Mouse (Mus musculus) lung, postnatal 0 days (tissue): ENCODE results near the gene Epb41. TPM values are rescaled to one million over a fixed set of nuclear protein-coding genes. Genes with fewer than 3 reads are reported as not detected.

Experiments
- ATAC-seq: fragments of 200-750 bp; cut with Nextera tagmentation; 2 replicates; pipeline ENCODE4 v1.8.0; 2017; ENCODE audit warnings: moderate library complexity
- DNase-seq: peaks from one replicate; pipeline ENCODE4 v3.0.0-alpha.2; 2016; ENCODE audit warnings: low spot score
- H3K27ac ChIP-seq: fragments of 300-500 bp; sonication (generic); 2 replicates; pipeline ENCODE4 v1.5.1; 2014; ENCODE audit warnings: antibody characterized with exemption, mild to moderate bottlenecking, low read length, mixed read lengths
- H3K27me3 ChIP-seq: fragments of 300-500 bp; sonication (generic); replicated peaks from 2 replicates; pipeline ENCODE4 v1.6.1; 2014; ENCODE audit warnings: low read length, mixed read lengths; ENCODE audit not compliant: insufficient read depth
- H3K36me3 ChIP-seq: fragments of 300-500 bp; sonication (generic); 2 replicates; pipeline ENCODE4 v1.6.1; 2014; ENCODE audit warnings: low read length, mixed read lengths; ENCODE audit not compliant: insufficient read depth
- H3K4me1 ChIP-seq: fragments of 300-500 bp; sonication (generic); 2 replicates; pipeline ENCODE4 v1.6.1; 2014; ENCODE audit warnings: antibody characterized with exemption, low read depth, low read length, mixed read lengths; ENCODE audit not compliant: insufficient read depth
- H3K4me2 ChIP-seq: fragments of 300-500 bp; sonication (generic); replicated peaks from 2 replicates; pipeline ENCODE4 v1.6.1; 2014; ENCODE audit warnings: low read depth, mild to moderate bottlenecking, low read length, moderate library complexity, mixed read lengths
- H3K4me3 ChIP-seq: fragments of 300-500 bp; sonication (generic); 2 replicates; pipeline ENCODE4 v1.5.1; 2014; ENCODE audit warnings: low read depth, low read length
- H3K9ac ChIP-seq: fragments of 300-500 bp; sonication (generic); replicated peaks from 2 replicates; pipeline ENCODE4 v1.6.1; 2014; ENCODE audit warnings: low read depth, mild to moderate bottlenecking
- H3K9me3 ChIP-seq: fragments of 300-500 bp; sonication (generic); 2 replicates; pipeline ENCODE4 v1.6.1; 2016; ENCODE audit warnings: low read length, mixed read lengths
- CTCF ChIP-seq: IDR thresholded peaks from 2 replicates; pipeline ENCODE4 v1.5.1; 2016; ENCODE audit warnings: antibody characterized with exemption, mild to moderate bottlenecking
- EP300 ChIP-seq: IDR thresholded peaks from 2 replicates; pipeline ENCODE4 v1.6.1; 2016; ENCODE audit warnings: antibody characterized with exemption, mild to moderate bottlenecking, control low read depth
- WGBS: fragments of 180-500 bp; shearing (Covaris S2); extraction: QIAGEN DNeasy Blood & Tissue Kit; methylation state at CpG from one replicate; pipeline ENCODE4 v1.1.7; 2014; 5-methylcytosine and 5-hydroxymethylcytosine counted together
- microRNA-seq: library from miRNA; unstranded; fragments of <30 nt; microRNA quantifications from one replicate; pipeline ENCODE4, GENCODE M21; 2016
- polyA plus RNA-seq: library from polyadenylated mRNA; unstranded; fragments of >200 nt; fragmentation: Nextera tagmentation; extraction: Ambion mirVana; gene quantifications from 2 replicates; pipeline ENCODE4 v1.2.1, GENCODE M21; 2015

The Epb41 gene
- polyA plus RNA-seq, 1 experiment from 2014 or later, result 29.9 TPM

DNA sequence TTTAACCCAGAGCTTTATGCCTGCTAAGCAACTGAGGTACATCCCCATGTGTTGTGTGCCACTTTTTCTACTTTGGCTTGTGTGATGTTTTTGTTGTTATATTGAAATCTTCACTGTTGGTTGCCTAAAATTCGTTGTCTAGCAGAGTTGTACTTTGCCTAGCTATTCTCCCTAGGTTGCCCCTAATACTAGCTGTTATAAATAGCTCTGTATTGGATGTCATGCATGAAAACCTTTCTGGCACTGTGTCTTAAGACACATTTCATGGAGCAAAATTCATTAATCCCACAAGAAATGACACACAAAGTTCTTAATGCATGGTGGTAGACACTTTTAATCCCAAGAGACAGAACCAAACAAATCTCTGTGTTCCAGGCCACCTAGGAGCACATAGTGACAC, 195.4 kb downstream of the Epb41 start:
- H3K27ac ChIP-seq, result no peak overlapping the region
- ATAC-seq, result no peak
- no peaks in the 10 kb centered on the region for H3K36me3 ChIP-seq
- no peak overlapping the region for H3K9ac ChIP-seq
- H3K9me3 ChIP-seq, result no peaks in the 10 kb centered on the region
- TF ChIP-seq CTCF (no peak), EP300 (no peak)
- H3K27me3 ChIP-seq, result no peaks in the 10 kb centered on the region
- no peak overlapping the region for H3K4me3 ChIP-seq
- WGBS, result 80% methylated on average over 1 of the region's 1 CpGs
- no peak overlapping the region for H3K4me2 ChIP-seq
- H3K4me1 ChIP-seq, result peaks cover 12% of the 10 kb centered on the region; the same call in 1 of the 2 replicates
- DNase-seq, result no peak

DNA sequence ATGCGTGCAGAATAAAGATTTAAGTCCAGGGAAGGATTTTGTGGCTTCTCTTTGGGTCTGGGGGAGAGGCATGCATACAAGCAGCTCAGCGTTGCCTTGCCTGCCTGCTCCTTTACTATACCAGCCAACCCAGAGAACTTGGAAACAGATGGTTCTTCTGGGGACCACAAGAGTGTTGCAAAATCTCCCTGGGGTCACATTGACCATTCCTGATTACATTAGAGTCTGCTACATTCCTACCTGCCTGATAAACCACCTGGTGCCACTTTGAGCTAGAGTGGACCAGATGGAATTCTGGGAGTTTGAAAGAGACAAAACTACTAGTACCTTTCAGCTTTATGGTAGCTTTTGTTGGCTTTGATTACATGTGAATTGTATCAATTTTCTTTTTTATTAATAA, 198.3 kb downstream of the Epb41 start:
- peak; percentile 62 for DNase-seq
- no peak overlapping the region for H3K4me2 ChIP-seq

DNA sequence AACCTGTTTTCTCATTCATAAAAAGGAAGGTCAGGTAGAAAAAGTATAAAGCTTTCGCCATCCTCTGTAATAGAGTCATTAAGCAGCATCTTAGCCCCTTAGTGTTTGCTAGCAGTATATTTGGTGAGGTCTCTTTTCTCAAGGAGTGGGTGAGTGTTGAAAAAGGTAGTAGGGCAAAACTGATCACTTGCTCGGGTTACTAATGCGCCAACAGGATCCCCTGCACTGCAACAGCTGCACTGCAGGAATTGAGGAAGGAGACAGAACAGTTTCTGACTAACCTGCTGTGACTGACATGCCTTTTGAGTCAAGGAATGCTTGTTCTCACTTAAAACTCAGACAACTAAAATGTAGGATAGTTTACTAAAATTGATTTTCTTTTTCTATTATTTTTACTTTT, 199.9 kb downstream of the Epb41 start:
- DNase-seq (no peak), ATAC-seq (no peak)
- no peak for TF ChIP-seq EP300
- TF ChIP-seq CTCF, result no peak
- H3K4me2 ChIP-seq, result peak overlapping the region; percentile 83
- H3K9ac ChIP-seq, result 0 out of 2 replicates have a peak overlapping the region, but pooled peaks have one; percentile 100
- H3K36me3 ChIP-seq, result no peaks in the 10 kb centered on the region
- no peaks in the 10 kb centered on the region for H3K9me3 ChIP-seq
- peaks cover 12% of the 10 kb centered on the region; the same call in 1 of the 2 replicates for H3K4me1 ChIP-seq
- 24% methylated on average over 3 of the region's 3 CpGs for WGBS
- H3K4me3 ChIP-seq, result peak overlapping the region; percentile 100; the same call in 1 of the 2 replicates
- H3K27ac ChIP-seq, result peak overlapping the region; percentile 100; the same call in 1 of the 2 replicates
- H3K27me3 ChIP-seq, result no peaks in the 10 kb centered on the region

More for the DNA sequence above, 198.3 kb downstream of the Epb41 start:
- TF ChIP-seq EP300, result peak; percentile 43; the same call in 1 of the 2 replicates
- TF ChIP-seq CTCF, result no peak
- Histone ChIP-seq H3K4me1 (peaks cover 12% of the 10 kb centered on the region; the same call in 1 of the 2 replicates), H3K27ac (0 out of 2 replicates have a peak overlapping the region, but pooled peaks have one; percentile 2), H3K9ac (no peak overlapping the region), H3K27me3 (no peaks in the 10 kb centered on the region), H3K9me3 (no peaks in the 10 kb centered on the region), H3K36me3 (no peaks in the 10 kb centered on the region), H3K4me3 (no peak overlapping the region)
- no peak for ATAC-seq
- WGBS, result 38% methylated on average over 2 of the region's 2 CpGs

DNA sequence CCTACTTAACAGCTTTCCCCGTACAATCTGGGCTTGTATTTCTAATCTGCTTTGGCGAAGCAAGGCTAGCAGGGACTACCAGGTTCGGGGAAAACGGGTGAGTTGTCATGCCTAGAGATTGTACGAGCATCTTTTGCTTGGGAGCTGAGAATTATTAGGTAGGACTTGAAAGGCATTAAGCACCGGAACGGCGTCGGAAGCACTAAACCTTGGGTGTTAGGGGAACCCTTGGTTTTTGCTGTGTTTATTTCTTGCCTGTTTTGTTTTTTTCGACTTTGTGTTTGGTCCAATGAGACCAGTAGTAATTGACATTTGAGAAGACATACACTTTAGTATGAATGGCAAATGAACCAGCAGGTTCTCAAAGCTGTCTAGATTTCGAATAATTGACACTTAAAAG, 200.6 kb downstream of the Epb41 start:
- ATAC-seq (no peak), DNase-seq (no peak)
- TF ChIP-seq CTCF (no peak), EP300 (no peak)
- Histone ChIP-seq H3K4me1 (peaks cover 8% of the 10 kb centered on the region; the same call in 1 of the 2 replicates), H3K36me3 (no peaks in the 10 kb centered on the region), H3K4me2 (peak overlapping the region; percentile 83), H3K4me3 (peak overlapping the region; percentile 100), H3K9ac (peak overlapping the region; percentile 100), H3K27me3 (no peaks in the 10 kb centered on the region), H3K27ac (peak overlapping the region; percentile 100), H3K9me3 (no peaks in the 10 kb centered on the region)
- WGBS, result 2% methylated on average over 11 of the region's 11 CpGs

DNA sequence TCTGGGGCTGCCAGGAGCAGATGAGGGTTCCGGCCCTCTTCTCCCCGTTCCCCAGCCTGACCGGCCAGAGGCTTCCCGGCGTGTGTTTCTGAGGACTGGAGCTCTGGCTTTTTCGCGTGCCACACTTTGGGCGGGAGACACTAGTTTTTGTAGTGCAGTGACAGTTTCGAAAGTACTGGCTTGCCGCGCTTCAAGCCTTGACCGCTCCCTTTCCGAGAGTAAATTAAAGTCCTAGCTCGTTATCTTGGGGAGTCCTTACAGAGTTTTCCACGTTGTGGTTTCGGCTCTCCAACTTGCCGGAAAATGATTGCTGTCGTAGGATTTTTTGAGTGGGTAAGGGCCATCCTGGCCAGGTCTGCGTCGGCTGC, 201.0 kb downstream of the Epb41 start:
- Histone ChIP-seq H3K4me3 (peak overlapping the region; percentile 100), H3K4me2 (peak overlapping the region; percentile 83), H3K4me1 (peaks cover 6% of the 10 kb centered on the region; the same call in 1 of the 2 replicates), H3K9me3 (no peaks in the 10 kb centered on the region), H3K9ac (peak overlapping the region; percentile 100), H3K27me3 (no peaks in the 10 kb centered on the region), H3K36me3 (no peaks in the 10 kb centered on the region), H3K27ac (peak overlapping the region; percentile 100)
- DNase-seq, result peak; percentile 70
- TF ChIP-seq CTCF (no peak), EP300 (no peak)
- under 1% methylated on average over 20 of the region's 20 CpGs for WGBS
- ATAC-seq, result no peak; the same call in 1 of the 2 replicates

Small RNA genes within 50 kb of the gene (microRNA-seq; reads per million reads assigned to microRNA genes)
- gene Gm27445, result not detected

Other genes with a start within 250 kb of the Epb41 start
- 8.5 and 9.3 TPM in 2 replicates for gene Ptpru, start 237.0 kb downstream of the Epb41 start, polyA plus RNA-seq
- 20.6 and 21.2 TPM in 2 replicates for gene Mecr, start 231.9 kb downstream of the Epb41 start, polyA plus RNA-seq
- 62.6 TPM in 2 replicates for gene Srsf4, start 201.7 kb downstream of the Epb41 start, polyA plus RNA-seq
- 1.3 and 1.8 TPM in 2 replicates for gene Tmem200b, start 153.6 kb downstream of the Epb41 start, polyA plus RNA-seq
- gene Gm10300, start 624 bp downstream of the Epb41 start, polyA plus RNA-seq, result 0.15 and 0.18 TPM in 2 replicates
- not detected in 2 replicates for gene Oprd1, start 69.2 kb upstream of the Epb41 start, polyA plus RNA-seq
- 55.3 and 60.4 TPM in 2 replicates for gene Ythdf2, start 137.0 kb upstream of the Epb41 start, polyA plus RNA-seq
- 17.0 and 23.6 TPM in 2 replicates for gene Gmeb1, start 186.3 kb upstream of the Epb41 start, polyA plus RNA-seq
- 32.1 and 39.7 TPM in 2 replicates for gene Taf12, start 199.1 kb upstream of the Epb41 start, polyA plus RNA-seq
- gene Rab42, start 228.1 kb upstream of the Epb41 start, polyA plus RNA-seq, result 2.3 and 3.1 TPM in 2 replicates